Mouse (Mus musculus): ENCODE measurements around the gene Vps50.
A peak's percentile ranks its signal among the peaks of the same experiment; 100 is the strongest.
"Not testable (repeated sequence)": the region's sequence is repeated elsewhere in the genome, so short reads cannot be mapped to it uniquely, and the experiment has no call there.

GRCm38 (mm10) chr6:3620428-3621387 lies 122.5 kb downstream of the Vps50 start:
- TF ChIP-seq CTCF (conservative IDR thresholded peaks at IDR 0.05; ENCODE audit: low read length), result peak; percentile 14
- not testable (repeated sequence) for TF ChIP-seq POU5F1, NANOG (IDR thresholded peaks at IDR 0.05; ENCODE audit: borderline replicate concordance, low read length)
